Mouse (Mus musculus) cortical plate, adult 2 months (tissue): Measurements from ENCODE around the gene Tmem254c. TPM values are rescaled to one million over a fixed set of nuclear protein-coding genes. Genes with fewer than 3 reads are reported as not detected.
"Not testable (repeated sequence)": the region's sequence is repeated elsewhere in the genome, so short reads cannot be mapped to it uniquely, and the experiment has no call there.

ENCODE experiments used
- H3K27ac ChIP-seq: fragments of 200-500 bp; 2 replicates; pipeline ENCODE4 v1.5.1; 2012; ENCODE audit warnings: low read length, control low read depth, inconsistent platforms; ENCODE audit not compliant: insufficient read depth
- H3K4me1 ChIP-seq: fragments of 200-500 bp; 2 replicates; pipeline ENCODE4 v1.6.1; 2011; ENCODE audit warnings: low read length; ENCODE audit not compliant: control insufficient read depth, insufficient read depth
- H3K4me3 ChIP-seq: fragments of 200-500 bp; 2 replicates; pipeline ENCODE4 v1.5.1; 2011; ENCODE audit warnings: mild to moderate bottlenecking, low read length, control low read depth; ENCODE audit not compliant: insufficient read depth
- polyA plus RNA-seq: library from polyadenylated mRNA; depleted of rRNA; stranded (reverse); fragments of >200 nt; gene quantifications from 2 replicates; pipeline ENCODE4 v1.2.3, GENCODE M21; 2012; rRNA removed

The Tmem254c gene
- not detected in 2 replicates for polyA plus RNA-seq

DNA sequence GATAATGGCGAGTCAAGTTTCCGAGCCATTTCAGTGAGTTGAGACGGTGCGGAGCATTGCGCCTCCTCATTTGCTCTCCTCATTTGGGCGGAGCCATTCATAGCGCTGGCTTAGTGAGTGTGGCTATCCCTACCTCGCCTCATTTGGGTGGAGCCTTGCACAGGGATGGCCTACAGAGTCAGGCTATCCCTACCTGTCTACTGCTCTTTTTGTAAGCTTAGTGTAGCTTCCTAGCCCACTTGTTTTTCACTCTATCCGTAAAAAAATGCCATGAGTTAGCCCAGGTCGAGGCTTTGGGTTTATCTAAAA is at the start of gene Tmem254c:
TSS of gene Tmem254c (minus strand) at position 31 of the 309 bp plus-strand sequence.
- H3K4me3 ChIP-seq, H3K4me1 ChIP-seq, H3K27ac ChIP-seq: not testable (repeated sequence)

DNA sequence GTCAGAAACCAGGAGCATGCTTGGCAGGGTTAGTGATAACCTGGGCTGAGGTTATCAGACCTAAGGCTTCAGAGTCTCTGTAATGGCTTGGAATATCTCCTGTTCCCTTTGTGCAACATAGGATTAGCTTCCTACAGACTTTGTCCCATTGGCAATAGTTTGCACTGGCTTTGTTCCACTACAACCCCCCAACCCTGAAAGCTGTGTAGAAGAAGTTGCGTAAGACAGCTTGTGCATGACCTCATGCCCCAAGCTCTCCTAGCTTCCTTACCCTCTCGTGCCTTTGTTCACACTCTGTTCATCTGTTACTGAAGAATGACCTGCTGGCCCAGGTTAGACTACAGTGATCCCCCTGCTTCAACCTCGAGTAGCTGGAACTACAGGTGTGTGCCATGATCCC is 30.5 kb upstream of the Tmem254c start:
- H3K4me3 ChIP-seq, H3K4me1 ChIP-seq, H3K27ac ChIP-seq: not testable (repeated sequence)

DNA sequence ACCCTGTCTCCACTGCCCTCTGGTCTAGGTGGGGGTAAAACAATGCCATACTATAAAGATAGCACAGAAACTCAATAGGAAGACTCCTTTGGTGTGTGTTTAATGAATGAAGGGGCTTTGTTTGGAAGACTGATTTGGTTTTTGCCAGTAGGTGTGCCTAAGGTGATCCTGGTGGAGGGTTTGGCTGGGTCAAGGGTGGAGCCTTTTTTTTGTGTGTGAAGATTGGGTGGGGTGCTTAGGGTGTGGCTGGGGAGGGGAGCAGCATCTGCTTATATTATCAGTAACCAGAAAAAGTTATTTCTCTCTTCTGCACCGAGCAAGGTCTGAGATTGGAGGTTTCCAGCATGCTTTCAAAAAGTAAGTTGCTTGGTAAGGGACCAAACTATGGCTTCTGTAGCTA is 14.8 kb upstream of the Tmem254c start, which contains the start of gene Cphx3:
TSS of gene Cphx3 (plus strand) at position 301 of the 400 bp plus-strand sequence.
- not testable (repeated sequence) for H3K4me1 ChIP-seq, H3K4me3 ChIP-seq, H3K27ac ChIP-seq

DNA sequence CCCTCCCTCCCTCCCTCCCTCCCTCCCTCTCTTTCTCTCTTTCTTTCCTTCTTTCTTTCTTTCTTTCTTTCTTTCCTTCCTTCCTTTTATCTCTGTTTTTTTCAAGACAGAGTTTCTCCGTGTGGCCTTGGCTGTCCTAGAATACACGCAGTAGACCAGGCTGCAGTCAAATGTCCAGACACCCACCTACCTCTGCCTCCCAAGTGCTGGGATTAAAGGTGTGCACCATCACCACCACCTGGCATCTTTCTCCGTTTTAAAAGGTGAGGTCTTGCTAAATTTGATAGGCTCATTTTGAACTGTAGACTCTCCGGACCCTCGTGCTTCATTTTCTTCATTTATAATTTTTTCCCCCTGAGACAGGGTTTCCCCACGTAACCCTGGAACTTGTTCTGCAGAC is 14.1 kb upstream of the Tmem254c start, which contains the start of gene Cphx2:
TSS of gene Cphx2 (plus strand) at position 301 of the 400 bp plus-strand sequence.
- H3K4me1 ChIP-seq, H3K27ac ChIP-seq, H3K4me3 ChIP-seq: not testable (repeated sequence)

DNA sequence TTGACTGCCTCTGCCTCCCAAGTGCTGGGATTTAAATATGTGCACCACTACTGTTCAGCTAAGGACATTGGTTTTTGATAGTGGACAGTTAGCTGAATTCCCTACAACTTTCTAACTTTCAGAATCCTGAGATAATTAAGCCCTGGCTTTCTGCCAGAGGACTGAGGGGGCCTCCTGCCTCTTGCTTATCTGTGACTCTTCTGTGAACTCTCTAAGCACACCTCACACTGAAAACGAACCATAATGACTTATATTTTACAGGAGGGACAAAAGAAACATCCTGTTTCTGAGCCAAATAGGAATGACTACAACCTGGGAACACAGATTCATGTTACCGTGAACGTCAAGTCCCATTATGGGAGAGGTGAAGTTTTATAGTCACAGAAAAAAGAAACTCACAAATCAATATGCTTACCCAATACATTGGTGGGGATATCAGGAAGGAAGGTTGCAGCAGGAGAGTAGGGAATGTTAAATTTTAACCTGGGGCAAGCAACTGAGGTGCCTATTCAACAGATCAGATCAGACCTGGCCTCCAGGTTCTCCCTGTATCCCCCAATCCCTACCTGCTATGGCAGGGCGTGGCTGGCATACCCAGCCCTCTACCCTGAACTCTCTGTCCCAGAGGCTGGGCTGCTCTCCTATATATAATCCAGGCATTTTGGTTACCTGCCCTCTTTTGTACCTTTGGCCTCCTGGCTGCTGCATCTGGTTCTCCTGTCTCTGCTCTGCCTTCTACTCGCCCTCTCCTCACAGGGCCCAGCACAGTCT is 9.7 kb upstream of the Tmem254c start:
- H3K4me3 ChIP-seq, H3K4me1 ChIP-seq, H3K27ac ChIP-seq: not testable (repeated sequence)

DNA sequence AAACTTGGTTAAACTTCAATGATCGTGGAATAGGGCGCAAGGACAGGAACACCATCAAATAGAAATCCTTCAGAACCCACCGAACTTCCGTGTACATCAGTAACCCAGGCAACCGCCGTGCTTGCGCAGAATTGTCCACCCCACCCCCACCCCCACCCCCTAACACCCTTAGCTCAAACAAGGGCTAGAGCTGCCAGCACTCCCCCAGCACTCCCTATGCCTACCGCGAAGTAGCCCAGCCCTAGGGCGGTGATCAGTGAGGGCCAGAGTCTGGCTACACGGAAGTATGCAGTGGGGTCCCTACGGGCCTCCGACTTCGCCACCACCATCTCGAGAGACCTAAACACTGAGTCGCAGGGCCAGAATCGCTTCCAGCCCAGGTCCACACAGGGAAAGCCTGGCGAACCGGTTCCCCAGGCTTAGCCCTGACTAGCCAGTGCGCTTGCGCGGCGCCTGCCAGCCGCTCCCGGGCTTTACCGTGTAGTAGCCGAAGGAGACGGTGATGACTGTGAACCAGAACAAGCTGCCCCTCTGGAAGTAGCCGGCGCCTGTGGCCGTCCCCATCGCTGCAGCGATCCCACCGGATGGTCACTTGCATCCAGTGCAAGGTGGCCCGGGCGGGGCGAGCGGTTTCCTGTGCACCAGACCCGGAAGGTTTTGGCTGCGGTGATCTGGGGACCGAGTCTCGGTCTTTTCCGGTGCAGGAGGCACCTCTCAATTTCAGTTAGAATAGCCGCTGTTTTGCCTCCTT is 406 bp downstream of the Tmem254c start:
- H3K4me3 ChIP-seq, H3K27ac ChIP-seq, H3K4me1 ChIP-seq: not testable (repeated sequence)

DNA sequence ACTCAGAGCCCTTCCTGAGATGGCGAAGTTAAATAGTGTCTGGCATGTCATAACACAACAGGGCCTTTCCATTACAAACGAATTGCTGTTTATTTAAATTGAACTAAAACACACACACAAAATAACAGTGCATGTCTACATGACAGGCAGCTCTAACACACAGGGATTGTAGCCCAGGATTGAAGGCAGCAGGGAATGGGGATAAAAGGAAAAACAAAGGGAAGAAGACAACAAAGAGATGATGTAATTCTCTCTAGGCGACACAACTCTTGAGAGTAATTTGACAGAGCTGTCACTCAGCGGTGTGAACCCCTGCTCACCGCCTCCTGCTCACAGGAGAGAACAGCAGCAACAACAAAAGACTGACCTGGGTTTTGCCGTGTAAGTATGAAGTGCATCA is 7.8 kb downstream of the Tmem254c start:
- not testable (repeated sequence) for H3K4me3 ChIP-seq, H3K4me1 ChIP-seq, H3K27ac ChIP-seq

DNA sequence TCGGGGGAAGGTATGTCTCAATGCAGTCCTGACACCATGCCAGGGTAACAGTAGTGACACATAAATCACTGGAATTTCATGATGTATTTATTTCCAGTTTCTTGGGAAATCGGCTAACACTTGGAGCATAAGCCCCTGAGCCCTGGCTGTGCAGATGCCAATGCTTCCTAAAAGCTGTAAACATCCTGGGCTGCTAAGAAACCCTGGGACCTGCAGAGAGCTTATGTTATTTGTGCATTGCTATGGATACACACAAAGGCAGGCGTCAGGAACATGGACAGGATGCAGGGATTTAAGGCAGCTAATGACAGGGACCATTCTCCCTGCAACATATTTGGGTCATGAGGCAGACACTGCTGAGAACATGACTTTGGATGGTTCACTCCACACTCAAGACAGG is 9.0 kb downstream of the Tmem254c start:
- not testable (repeated sequence) for H3K4me1 ChIP-seq, H3K4me3 ChIP-seq, H3K27ac ChIP-seq

DNA sequence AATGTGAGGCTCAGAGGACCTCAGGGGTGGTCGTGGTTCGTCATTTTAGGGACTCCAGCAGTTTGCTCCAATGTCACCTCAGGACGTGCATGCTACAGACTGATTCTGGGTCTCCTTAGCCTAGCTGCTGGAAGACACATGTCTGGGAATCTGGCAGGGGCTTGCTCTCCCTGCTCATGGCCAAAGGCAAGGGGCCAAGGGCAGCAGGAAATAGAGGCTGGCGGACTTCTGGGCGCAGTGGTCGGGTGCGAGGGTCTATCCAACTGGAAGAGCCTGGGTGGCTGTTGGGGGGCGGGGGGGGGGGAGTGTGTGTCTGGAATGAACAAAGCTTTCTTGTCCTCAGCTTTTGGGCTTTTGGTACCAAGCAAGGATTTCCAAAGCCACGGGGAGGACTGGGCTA is 18.4 kb downstream of the Tmem254c start:
- H3K27ac ChIP-seq, H3K4me3 ChIP-seq, H3K4me1 ChIP-seq: not testable (repeated sequence)

DNA sequence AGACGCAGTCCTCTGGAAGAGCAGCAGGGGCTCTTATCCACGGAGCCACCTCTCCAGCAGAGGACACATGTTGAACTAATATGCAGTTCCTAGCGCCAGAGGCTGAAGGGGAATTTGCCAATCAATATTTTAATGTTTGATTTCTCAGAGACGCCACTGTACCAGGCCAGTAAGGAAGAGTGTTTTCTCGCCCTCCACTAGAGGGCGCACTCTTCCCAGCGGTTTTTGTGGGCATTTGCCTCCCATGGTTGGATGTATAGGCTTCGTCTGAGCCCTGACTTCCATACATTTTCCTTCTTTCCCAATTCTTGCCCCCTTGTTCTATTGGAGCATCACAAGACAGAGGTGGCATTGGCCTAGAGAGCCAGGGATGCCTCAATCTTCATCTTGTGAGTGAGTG is 20.1 kb downstream of the Tmem254c start:
- not testable (repeated sequence) for H3K4me1 ChIP-seq, H3K27ac ChIP-seq, H3K4me3 ChIP-seq

DNA sequence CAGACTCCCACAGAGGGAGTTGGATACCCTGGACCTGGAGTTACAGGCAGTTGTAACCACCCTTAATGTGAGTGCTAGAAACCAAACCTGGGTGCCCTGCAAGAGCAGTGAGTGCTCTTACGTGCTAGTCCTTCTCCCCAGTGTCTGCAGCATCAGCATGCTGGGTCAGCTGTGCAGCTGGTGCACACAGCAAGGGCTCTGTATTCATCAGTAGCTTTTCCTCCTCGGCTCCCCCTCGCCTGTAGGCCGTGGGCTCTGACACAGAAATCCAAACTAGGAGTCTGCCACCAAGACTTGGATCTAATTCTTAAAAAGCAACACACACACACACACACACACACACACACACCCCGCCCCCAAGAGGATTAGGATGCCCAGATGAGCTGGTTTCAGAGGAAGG is 22.1 kb downstream of the Tmem254c start:
- H3K27ac ChIP-seq, H3K4me3 ChIP-seq, H3K4me1 ChIP-seq: not testable (repeated sequence)

DNA sequence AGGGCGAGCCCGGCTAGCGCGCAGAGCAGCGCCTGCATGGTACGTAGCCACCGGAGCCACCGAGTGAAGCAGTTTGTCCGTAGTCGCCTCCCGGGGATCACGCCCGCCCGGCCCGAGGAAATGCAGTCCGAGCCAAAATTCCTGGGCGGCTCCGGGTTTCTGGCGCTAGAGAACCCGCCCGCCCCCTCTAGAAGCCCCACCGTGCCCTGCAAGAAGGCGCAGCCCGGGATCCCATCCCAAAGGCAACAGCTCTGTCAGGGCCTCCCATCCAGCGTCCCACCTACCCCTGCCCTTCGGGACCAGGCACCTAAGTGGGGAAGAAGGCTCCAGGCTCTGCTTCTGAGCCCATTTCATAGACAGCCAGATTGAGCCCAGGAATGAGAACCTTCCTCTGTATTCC is 24.5 kb downstream of the Tmem254c start, which contains the start of gene Gm9780:
TSS of gene Gm9780 (minus strand) at position 101 of the 400 bp plus-strand sequence.
- H3K4me1 ChIP-seq, H3K27ac ChIP-seq, H3K4me3 ChIP-seq: not testable (repeated sequence)

DNA sequence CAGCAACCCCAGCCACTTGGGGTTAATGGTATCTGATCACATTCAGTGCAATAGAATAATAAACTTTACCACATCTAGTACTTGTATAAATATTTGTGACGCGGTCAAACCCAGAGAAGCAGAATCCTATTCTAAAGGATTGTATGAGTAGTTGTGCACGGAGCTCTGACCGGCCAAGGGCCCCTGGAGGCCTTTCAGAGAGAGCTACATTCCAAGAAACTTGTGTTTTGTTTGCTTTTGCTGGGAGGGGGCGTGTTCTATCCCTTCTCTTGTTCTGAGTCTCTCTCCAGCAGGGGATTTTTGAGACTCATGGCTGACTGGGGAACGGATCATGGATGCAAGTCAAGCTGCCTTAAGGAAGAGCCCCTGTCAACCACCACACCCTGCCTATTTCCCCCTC is 31.7 kb downstream of the Tmem254c start:
- H3K4me1 ChIP-seq, H3K4me3 ChIP-seq, H3K27ac ChIP-seq: not testable (repeated sequence)

DNA sequence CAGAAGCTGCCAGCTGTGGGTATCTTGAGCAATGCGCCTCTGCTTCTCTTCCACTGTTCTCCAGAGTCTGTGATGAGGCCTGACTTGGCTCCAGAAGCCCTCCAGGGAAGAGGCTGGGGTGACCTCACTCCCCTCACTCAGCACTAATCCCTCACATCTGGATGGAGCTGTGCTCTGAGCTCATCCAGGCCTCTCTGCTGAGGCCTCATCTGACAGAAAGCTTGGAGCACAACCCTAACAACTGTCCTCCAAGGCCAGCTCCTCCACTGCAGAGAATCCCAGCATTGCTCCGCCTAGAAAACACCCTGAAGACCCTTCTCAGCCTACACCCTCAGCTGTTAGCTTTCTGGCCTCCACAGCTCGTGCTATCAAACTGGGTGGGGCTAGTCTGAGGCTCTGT is 32.8 kb downstream of the Tmem254c start:
- H3K27ac ChIP-seq, H3K4me3 ChIP-seq, H3K4me1 ChIP-seq: not testable (repeated sequence)

DNA sequence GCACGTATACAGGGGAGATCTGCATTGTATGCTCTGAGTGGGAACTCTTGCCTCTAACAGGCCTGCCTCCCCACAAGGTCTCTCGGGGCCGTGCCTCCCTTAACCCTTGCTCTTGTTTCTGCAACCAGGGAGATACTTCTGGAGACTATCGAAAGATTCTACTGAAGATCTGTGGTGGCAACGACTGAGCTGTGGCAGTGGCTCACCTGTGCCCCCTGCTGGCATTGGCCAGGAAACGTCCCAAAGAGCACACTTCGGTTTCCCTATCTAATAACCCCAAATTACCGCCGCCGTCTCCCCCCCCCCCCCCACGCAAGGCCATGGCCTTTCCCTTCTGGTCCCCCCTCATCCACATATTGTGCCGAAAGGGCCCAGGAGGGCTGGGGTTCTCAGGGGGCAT is 41.5 kb downstream of the Tmem254c start:
- not testable (repeated sequence) for H3K4me3 ChIP-seq, H3K4me1 ChIP-seq, H3K27ac ChIP-seq

DNA sequence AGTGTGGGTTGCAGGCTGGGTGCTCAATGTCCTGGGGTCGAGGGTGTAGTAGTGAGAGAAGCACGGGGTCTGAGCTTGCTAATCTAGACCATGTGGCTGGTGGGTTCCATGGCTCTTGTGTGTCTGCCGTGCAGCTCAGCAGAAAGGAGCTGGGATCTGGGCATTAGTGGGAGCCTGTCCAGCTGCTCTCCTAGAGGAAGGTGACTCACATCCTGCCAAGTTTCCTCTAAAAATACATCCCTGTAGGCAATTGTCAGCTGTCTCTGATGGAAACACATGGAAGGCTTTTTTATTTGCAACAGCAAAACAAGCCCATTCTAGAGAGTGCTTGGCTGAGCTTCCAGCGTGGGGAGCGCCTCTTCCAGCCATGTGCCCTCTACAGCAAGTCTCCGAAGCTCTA is 44.3 kb downstream of the Tmem254c start:
- not testable (repeated sequence) for H3K4me1 ChIP-seq, H3K27ac ChIP-seq, H3K4me3 ChIP-seq
